Mouse (Mus musculus) cerebellum, adult (tissue): ENCODE results near the gene Pimreg.
A peak's percentile ranks its signal among the peaks of the same experiment; 100 is the strongest.

Source experiments
- ATAC-seq: cut with Nextera tagmentation; 2 replicates; pipeline ENCODE4 v1.9.2; 2017; ENCODE audit warnings: mild to moderate bottlenecking, moderate library complexity, mixed read lengths; ENCODE audit not compliant: insufficient number of reproducible peaks, low FRiP score, low TSS enrichment

Pimreg gene

DNA sequence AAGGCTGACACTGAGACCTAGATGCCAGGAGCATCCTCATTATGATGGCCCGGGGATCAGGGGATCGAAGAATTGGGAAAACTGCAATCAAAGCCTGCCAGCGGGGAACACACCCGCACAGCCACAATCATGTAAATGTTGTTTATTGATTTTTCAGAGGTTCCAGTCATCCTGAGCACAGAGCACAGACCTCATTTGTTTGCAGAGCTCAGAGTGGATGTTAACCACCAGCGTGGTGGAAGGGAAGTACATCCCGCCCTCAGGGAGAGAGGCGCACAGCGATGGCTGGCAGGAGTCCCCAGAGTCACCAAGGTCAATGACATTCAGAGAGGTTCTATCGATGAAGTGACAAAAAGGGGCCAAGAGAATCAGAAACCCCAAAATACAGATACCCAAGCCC, 14.0 kb upstream of the Pimreg start:
- no peak for ATAC-seq

DNA sequence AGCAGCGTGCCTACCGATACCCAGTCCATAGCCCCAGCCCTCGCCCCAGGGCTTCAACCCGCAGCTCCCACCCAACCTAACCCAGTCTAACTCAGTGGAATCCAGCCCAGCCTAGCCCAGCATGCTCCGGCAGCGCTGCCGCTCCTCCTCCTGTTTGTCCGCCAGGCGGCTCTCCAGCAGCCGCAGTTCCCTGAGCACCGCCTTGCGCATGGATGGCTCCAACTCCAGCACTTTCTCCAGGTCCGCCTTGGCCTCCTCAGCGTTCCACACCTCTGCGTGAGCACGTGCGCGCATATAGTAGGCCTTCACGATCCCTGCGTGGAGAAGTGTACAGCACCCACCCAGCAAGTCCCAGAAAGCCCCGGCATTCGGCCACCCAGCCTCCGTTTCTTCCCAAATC, 12.7 kb upstream of the Pimreg start:
- no peak for ATAC-seq

DNA sequence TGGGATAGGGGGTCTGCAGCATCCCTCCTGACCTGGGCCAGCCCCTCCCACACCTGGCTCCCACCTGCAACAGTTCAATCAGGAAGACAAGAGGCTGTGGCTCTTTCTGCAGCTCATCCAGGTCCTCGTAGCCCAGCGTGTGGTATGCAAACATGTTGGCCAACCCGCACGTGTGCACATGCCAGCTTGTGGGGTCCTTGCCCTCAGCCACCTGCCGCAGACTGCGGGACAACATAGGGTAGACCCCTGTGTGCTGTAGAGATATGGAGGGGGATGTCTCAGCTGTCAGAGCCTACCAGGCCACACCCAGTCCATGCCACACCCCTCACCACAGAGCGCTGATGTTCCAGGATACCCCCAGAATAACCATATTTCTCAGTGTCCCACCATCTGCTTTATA, 10.5 kb upstream of the Pimreg start:
- no peak for ATAC-seq

DNA sequence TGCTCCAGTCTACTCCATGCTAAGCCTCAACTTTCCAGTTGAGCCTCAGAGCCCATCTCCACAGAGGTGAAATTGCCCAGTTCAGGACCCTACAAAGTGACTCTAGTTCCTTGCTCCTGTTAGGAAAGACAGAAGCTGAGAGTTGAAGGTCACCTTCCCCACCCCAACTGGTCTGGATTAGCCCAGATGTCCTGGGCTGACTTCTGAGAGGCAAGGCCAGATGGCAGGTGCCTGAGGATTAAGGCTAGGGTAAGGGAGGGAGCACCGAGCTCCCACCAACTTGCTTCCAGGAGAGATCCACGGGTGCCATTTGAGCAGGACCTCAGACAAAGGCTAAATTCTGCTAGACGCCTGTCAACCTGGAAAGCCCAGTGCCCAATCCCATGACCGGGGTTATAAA, 9.7 kb upstream of the Pimreg start:
- ATAC-seq: no peak

DNA sequence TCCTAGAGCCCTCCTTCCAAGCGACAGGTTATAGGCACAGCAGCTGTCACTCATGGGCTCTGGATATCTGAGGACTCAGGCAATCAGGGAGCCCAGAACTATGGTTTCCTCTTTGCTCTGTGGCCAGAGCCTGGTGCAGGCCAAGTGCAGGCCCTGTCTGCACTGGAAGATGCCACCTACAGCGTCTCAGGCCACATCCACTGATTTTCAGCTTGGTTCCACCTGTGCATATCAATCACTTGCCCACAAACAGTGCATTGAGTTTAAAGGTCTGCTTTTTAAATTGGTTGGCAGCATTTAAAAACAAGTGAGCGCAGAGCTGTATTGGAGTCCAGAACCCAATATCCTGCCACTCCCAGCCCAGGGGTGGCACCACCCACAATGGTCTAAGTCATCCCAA, 9.2 kb upstream of the Pimreg start:
- no peak for ATAC-seq

DNA sequence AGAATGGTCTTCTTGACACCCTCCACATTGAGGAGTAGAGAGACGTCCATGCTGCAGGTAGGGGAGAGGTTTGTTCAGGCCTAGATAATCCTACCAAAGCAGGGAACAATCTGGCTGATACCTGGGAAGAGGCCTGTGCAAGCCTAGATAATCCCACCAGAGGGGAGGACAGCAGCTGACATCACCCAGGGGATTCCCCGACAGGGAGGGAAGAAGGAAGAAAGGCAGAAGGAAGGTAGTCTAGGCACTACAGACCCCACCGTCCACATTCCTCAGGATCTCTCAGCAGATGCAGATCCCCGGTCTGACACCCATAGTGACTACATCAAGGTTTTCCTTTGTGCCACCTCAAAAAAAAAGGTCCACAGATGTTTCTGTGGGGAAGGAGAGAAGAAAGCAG, 4.4 kb upstream of the Pimreg start, which contains the start of gene Aipl1:
TSS of gene Aipl1 (minus strand) at position 101 of the 400 bp plus-strand sequence.
- no peak for ATAC-seq

DNA sequence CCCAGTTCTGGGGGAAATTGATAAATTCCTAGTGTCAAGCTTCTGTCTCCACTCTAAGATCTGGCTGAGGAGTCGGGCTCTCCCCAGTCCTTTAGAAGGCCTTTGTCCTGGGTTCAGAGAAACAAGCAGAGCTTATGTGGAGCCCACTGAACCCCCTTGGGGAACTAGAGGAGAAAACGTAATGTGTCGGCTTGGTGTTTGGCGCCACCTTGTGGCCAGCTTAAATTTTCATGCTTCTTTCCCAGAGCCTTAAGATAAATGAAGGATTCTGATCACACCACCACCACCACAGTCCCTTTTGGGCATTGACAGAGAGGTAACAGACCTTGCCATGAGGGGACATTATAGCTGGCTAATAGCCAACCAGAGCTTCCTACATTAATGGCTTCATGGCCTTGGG, 3.8 kb upstream of the Pimreg start:
- no peak for ATAC-seq

DNA sequence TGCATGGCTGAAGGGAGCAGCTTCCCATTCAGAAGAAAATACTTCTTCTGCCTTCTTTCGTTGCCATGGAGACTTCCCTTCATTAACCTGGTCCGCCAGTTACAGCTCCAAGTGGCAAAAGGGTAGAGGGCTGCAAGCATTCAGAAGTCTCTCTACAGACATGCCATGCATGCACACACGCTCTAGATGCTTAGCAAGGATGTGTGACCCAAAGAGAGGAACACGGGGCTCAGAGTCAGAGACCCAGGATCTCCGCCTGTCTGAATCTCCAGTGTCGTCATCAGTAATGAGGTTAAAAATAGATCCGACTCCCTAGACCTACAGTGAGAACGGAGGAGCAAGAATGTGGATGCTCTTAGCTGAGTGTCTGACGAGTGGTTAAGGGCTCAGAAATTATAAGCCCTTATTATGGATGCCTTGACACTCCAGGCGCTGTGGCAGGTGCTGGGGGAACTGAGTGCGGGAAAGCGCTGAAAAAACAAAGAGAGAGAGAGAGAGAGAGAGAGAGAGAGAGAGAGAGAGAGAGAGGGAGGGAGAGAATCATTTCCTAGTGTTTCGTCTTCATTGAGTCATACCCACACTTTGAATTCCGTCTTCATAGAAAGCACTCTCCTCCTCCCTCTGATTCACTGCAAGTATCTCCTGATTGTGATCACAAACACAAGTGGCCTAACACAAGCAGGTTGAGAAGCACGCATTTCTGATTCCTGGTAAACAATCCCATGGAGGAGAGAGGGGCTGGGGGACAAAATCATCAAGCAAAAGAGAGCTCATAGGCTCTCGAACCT, 2.0 kb upstream of the Pimreg start:
- no peak for ATAC-seq

DNA sequence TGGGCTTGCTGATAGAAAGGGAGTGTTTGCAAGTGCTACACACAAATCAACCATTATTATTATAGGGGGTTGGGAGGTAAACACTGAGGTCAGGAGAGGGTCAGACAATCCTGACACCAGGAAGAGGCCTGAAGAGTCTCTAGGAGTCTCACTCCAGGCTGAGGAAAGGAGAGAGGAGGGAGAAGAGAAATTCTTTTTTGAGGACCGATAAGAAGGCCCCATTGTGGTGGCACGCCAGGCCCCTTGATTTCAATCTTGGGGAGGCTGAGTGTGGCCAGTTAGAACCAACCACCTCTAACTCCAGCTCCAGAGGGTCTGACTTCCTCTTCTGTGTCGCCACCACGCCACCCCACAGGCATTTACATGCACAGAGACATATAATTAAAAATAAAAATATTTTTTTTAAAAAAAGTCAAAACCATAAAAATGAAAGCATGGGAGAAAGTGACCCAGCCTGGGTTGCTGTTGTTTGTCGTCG, 503 bp upstream of the Pimreg start:
- no peak for ATAC-seq

DNA sequence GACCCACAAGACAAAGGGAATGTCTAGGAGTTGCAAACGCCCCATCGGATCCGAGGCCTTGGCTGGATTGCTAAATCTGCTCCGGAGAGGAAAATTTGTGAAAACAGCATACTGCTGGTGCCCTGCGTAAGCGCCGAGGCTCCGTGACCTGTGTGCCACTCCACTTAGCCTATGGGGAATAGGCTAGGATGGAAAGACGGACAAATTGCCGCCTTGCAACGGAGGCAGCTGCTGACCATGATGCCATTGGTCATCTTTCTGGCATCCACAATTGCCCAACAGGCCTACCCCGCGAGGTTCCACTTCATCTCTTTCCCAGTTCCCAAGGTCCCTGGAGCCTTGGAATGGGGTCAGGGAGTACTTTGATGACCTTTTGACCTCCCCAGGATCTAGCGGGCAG, 799 bp downstream of the Pimreg start:
- ATAC-seq: no peak

DNA sequence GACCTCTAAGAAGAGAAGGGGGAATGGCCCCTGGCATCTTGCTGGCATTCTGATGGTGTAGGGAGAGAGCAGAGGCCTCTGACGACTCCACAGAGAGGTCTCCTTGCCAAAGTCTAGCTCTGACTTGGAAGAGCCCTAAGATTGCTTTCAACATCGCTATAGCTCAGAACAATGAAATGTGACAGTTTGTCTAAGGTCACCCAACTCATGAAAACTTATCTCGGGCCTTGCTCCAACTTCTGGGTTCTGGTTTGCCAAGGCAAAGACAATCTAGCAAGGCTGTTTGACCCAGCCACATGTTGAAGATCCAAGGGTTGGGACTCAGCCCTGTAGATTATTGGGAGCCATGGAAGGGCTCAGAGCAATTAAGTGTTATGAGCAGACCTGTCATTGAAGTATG, 2.4 kb downstream of the Pimreg start:
- ATAC-seq: no peak

DNA sequence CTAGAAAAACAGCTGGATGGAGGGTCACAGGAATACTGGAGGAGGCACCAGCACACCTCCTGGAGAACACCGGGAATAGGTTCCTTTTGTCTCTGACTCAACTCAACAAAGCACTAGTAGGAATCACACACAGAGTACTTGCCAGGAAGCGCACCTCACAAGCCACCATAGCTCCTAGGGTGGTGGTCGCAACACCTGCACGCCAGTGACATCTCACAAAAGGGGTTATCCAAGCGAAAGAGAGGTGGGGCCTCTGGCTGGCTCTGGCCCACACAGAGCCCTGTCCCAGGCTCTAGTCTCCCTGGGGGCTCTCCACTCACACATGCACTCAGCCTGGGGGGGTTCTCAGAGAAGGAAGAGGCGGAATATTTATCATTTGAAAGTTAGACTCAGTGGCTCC, 6.9 kb downstream of the Pimreg start:
- no peak for ATAC-seq

DNA sequence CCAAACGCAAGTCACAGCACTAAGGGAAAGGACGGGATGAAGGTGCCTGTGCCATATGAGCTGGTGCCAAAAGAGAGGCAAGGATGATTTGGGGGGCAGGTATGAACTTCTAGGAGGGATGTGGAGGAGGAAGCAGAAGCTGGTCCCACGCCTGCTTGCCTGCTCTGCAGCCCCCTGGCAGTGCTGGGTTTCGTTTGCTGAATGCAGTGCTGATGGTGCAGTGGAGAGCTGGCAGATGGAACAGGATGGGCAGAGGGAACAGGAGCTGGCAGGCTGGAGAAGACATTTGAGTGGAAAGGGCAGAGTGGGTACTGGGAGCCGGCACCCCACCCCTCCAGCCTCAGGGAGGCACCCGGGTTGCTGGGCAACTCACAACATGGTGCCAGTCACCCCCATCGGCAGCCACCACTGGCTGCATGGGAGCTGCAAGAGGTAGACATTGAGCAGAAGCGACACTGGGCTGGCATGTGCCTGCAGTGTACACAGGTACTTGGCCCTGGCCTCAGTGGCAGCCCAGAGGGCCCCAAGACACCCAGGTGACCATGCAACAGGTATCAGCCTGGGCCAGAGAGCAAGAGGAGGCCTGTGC, 7.4 kb downstream of the Pimreg start:
- ATAC-seq: no peak

DNA sequence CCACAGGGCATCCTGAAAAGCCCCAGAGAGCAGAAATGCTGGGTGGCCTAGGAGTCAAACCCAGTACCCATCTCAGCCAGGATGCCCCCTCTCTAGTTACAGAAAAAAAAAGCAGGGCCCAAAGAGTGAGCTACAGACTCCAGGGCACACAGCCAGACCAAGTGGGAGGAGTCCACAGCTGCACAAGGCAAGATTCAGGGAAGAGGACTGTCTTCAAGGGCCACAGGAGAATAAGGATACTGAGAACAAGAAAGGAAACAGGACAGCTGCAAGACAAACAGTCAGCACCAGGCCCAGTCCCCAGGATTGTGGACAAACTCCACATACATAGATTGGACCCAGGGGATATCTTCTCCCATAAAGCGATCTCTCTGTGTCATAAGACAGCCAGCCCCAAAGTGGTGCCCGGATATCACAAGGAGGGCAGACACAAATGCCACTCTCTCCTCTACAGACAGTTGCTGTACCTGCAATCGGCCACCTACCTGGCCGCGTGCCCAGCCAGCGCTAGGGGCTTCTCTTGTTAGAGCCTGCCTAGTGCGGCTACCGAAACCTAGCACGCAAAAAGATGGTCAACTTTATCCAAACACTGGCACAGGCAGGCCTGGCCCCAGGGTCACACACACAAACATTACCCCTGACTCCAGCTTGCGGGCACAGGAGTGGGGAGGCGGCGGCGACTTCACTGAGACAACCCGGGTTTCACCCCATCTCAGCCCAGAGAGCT, 8.5 kb downstream of the Pimreg start:
- ATAC-seq: no peak

DNA sequence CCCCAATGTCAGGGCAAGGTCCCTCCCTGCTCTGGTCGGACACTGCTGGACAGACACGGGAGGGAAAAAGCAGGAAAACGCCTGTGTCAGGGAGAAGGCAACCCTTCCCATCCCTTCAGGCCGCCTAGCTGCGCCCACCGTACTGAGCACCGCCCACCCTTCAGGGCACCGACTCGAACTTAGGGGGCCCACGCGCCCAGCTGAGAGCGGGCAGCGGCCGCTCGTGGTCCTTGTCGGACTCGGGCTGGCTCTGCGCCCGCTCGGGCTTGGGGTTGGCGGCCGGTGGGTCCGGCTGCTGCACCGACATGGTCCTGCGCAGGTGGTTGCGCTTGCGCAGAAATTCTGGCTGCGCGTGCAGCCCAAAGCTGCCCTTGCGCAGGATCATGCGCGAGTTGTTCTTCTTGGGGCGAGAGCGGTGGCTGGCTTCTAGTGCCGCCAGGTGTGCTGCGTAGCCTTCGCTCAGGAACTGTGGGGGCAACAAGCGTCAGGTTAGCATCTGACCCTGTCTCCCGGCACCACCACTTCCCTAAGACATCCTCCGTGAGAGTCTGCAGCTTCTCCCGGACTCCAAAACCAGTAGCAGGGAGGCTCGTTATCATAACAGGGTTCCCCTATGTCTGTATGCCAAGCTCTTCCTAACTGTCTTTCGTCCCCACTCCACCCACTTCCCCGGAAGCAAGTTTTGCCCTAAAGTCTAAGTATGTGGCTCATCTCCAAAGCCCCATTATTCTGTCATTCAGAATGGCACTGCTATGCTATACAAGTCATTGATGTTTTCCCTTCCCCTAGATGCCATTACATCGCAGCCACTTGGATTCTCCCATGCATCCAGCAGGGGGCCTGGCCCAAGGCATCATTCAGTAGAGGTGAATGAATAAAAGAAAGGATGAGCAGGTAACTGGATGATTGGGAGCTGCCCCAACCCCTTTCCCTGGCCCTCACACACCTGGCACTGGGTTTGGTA, 9.3 kb downstream of the Pimreg start:
- no peak for ATAC-seq

DNA sequence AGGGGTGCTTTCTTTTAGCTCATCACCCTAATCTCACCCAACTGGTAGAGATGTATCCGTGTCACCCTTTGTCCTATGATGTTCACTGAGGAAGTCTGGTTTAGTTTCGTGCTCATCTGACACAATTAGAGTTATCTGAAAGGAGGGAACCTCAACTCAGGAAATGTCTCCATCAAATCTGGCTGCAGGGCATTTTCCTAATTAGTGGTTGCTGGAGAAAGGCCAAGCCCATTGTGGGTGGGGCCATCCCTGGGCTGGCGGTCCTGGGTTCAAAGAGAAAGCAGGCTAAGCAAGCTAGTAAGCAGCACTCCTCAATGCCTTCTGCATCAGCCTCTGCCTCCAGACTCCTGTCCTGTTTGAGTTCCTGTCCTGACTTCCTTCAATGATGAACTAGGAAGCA, 10.4 kb downstream of the Pimreg start:
- no peak for ATAC-seq

DNA sequence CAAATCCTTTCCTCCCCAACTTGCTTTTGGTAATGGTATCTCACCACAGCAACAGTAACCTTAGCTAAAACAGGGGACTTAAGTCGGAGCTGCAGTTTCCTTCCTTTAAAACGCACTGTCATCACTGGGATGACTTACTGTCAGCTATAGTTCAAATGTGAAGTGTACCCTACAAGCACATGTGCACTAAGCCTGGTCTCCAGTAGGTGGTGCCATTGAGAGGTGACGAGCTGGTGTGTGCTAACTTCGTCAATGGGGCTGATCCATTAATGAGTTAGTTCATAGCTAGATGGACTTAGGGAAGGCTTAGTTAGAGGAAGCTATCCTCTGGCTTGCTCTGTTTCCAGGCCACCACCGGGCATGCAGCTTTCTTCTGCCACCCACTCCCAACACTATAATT, 10.8 kb downstream of the Pimreg start:
- ATAC-seq: peak; percentile 49

DNA sequence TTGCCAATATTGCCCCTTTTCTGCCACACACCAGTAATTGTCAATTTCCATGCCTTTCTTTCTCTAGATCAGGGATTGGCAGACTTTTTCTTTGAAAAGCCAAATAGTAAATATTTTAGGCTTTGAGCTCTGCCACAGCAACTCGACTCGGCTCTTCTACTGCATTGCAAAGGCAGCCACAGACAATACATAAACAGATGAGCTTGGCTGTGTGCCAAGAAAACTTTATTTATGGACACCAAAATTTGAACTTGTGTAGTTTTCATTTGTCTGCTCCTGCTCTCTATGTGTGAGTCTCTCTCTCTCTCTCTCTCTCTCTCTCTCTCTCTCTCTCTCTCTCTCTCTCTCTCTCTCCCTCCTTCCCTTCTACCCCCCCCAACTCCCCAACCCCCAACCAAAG, 13.3 kb downstream of the Pimreg start:
- ATAC-seq: no peak

DNA sequence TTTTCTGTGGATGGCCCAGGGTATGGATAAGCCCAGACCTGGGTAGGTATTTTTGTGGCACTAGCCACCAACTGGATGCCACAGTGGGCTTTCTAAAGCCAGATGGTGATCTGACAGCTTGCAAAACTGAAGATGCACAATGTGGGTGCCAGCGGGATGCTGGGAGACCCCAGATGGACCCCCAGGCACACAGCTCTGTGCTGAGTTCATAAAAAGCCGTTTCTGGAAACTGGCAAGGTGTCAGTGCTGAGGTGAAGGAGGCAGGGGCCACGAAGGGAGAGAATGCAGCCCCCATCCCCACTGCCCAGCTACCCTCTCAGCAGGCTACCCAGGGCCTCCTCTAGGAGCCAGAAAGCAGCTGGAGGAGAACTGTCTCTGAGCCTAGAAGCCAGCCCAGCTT, 15.3 kb downstream of the Pimreg start:
- no peak for ATAC-seq

DNA sequence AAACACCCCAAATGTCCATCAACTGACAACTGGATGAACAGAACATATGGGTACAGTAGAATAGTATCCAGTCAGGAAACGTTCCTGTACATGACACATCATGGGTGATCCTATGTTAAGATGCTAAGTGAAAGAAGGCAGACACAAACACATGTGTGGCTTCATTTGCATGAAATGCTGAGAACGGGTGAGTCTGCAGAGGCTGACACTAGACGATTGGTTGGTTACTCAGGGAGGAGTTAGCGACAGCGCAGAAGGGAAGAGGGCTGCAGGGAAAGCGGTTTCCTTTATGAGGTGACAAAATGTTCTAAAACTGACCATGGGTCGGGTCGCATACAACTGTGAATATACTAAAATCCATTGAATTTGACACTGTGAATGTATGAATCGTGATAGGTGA, 18.6 kb downstream of the Pimreg start:
- no peak for ATAC-seq
